Mouse (Mus musculus): Measurements from ENCODE around the gene Nek11.
A peak's percentile ranks its signal among the peaks of the same experiment; 100 is the strongest.

Nek11 gene

DNA sequence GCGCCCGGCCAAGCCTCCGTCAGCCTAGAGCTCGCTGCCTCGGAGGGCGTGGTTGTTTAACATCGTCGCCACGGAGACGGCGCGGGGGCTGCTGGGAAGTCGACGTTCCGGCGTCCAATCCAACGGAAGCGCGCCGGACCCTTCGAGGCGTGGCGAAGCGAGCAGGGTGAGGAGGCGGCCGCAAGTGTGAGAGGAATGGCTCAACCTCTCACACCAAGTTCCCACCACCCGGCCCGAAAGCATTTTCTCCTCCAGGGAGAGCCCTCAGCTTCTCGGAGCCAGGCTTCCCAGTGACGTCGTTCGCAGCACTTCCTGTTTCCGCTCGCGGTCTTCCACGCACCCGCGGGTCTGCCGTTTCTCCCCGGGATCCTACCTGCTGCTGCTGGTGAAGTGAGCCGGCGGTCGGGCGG is at the start of gene Nek11, which contains the start of gene Aste1:
Gene Nek11, minus strand, starts transcription at position 307 of the 410 bp plus-strand sequence.
Gene Aste1, plus strand, starts transcription at position 175 of the 410 bp plus-strand sequence.
- DNase-seq = peak; percentile 96

DNA sequence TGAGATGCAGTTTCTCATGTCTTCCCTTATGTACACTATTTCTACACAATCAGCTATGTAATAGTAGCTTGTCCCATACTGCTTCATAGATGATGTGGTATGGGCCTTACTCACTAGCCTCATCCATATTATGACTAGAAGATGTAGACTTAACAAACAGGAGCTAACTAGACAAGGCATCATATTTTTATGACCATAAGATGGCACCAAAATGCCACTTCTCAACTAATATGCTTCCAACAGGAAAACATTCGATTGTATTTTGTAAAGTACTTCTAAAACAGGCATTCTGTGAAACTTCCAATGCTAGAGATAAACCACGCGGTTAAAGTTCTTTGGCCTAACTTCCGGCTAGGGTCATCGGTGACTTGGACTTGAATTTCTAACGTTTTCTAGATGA is 13.2 kb upstream of the Nek11 start:
- DNase-seq = no peak

DNA sequence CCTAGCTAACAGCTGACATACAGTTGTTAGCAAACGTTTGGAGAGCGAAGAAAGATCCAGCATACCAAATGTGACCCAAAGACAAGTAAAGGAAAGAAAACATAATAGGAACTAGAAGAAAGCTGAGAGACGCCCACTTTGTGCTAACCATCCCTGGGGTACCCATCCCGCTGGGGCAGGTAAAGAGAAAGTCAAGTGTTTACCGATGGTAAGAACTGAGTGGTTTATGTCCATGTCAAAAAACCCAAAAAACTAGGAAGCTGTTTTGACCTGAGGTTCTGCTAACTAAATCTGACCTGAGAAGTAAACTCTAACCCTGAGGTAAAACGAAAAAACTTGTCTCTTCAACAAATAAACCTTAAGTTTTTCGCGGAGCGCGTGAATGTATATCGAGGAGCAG is 604 bp downstream of the Nek11 start:
- DNase-seq = no peak

DNA sequence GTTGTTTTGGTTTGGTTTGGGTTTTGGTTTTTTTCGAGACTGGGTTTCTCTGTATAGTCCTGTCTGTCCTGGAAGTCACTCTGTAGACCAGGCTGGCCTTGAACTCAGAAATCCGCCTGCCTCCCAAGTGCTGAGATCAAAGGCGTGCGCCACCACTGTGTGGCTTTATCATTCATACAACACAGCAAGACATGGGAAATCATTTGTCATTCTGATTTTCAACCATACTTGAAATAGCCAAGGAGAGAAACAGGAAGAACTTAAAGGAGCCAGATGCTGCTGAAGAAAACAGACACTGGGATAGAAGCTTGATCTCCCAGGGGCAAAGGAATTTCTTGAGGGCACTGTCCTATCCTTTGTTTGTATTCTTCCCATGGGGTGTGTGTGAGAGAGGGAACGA is 4.7 kb downstream of the Nek11 start:
- DNase-seq = no peak

DNA sequence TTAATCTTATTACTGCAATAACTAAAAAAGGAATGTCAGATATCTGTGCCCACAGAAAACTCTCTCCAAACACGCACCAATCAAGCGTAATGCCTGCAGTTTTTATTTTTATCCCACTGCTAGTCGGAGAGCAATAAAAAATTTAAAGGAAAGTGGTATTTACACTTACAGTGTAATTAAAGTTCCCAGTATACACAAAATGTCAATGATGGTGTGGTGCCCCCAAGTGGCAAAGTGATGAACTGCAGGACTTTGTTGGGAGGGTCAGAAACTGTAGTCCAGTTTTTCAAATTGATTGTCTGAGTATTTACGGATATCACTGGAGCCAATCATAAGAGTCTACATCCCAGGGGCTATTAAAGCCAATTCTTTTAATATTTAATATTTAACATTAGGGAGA is 6.0 kb downstream of the Nek11 start:
- peak; percentile 80 for DNase-seq

DNA sequence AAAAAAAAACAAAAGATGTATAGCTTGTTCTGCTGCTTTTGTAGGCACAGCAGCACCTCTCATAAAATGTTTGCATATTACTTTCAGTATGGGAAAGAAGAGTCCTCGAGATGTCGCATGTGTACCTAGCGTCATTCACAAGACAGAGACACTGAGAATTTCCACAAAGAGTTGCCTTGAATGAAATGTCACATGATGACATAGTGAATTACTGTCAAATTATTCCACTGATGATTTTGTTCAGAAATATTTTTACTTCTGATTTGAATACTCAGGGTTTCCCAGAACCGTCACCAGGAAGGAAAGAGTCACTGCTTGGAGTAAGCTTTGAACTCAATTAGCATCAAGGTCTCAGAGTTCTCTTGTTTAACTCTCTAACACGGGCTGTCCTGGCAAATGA is 7.9 kb downstream of the Nek11 start:
- no peak for DNase-seq

DNA sequence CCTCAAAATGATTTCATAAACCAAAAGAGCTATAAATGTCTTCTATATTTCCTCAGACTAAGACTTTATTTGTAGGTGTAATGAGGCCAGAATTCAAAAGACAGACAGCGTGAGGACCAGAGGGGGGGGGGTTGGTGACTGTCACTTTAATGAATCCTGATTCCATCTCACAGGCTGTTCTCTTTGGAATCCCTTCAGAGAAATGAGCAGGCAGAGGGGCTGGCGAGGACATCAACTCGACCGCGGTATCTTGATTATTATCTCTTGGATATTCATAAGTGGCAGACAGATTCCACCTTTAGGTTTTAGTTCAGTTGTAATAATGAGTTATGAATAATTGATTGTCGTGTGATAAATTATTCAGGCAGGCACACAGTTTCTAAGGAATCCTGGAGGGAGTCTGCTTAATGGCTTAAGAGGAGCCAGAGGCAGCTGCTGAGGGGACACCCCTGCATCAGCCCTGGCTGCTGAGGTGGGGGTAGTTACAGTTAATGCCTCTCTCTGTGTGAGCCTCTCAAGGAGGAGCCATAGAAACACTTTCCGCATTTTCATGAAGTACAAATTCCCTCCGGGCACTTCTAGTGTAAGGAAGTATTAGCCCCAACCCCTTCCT is 15.7 kb downstream of the Nek11 start:
- DNase-seq = no peak

DNA sequence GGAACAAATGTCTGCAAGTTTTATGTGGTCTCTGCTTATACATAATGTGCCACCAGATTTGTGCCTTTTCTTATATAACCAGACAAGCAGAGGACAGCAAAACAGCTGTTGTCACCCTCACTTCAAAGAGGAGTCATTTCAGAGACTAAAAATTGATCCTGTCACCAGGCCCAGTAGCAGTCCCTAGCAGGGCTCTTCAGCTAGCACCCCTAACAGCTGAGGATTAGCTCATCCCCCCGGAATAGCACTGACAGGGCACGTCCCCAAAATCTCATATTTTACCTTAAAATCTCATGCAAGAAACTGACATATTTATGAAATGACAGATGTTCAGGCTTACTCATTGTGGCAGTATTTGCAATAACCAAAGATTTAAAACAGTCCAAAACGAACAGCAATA is 17.7 kb downstream of the Nek11 start:
- no peak for DNase-seq

DNA sequence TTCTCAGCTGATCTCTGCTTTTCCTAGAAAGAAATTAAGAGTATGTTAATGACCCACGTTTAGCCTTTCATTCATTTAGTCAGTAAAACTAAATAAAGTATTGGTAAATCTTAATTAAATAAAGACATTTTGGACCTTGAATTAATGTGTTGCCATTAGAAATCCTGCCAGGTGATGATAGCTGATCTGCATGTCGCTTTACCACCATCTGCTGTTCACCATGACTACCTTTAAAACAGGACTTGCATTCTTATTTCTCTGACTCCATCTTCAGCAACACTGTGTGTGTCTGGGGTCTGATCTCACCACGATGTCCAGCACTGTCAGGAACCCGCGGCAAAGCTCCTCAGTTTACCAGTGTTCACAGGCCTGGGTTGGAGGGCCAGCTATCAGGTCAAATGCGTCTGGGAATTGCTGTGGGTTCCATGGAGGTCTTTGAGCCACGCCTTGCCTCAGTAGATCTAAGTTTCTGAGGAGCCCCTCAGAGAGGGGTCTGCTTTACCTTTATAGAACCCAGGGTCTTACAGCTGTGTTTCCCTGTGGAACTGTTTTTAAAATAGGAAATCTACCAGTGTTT is 18.3 kb downstream of the Nek11 start:
- DNase-seq = no peak

DNA sequence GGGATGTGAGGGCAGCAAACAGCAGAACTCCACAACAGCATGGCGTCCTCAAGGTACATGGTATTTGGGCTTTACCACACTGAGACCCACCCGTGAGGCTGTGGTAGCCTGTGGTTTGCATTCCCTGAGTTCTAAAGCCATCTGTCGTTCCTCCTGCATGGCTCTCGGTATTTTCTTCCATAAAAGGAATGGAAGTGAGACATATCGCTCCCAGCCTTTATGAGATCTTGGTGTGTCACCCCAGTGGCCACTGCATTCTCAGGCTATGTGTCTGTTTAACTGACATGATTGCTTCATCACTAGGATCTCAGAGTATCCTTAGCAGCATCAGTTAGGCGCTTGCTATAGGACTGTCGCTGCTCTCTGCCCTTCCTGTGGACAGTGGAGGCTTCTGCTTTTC is 18.9 kb downstream of the Nek11 start:
- no peak for DNase-seq

DNA sequence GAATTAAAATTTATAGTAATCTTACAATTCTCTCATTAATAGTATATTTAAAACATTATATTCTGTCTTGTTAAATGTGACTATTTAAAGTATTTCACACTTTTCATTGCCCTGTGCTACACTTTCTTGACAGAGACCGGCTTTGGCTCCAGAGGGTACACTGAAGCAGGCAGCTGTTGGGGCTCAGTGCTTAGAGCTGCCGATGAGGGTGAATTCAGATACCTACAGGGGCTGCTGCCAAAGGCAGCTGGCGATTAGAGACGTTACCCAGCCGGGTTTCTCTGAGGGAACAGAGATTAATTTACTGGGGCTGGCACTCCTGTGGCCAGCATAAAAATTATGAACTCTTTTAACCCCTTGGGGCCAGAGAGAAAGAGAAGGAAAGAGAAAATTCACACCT is 21.0 kb downstream of the Nek11 start:
- no peak for DNase-seq

DNA sequence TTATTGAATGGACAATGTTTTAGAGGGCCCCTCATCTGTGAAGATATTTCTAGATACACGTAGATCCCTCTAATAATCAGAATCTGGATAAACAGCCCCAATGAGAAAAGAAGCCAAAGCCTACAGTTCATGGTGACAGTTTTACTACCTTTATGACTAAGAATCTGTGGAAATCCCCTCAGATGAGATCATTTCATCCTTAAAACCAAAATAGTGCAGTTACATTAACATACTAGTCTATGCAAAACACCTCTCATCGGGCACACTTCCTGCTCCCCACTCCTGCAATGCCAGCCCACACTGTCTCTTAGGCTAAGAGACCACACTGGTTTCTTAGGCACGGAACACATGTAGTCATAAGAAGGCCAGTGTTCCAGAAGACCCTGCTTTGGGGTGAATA is 26.7 kb downstream of the Nek11 start:
- DNase-seq = no peak

DNA sequence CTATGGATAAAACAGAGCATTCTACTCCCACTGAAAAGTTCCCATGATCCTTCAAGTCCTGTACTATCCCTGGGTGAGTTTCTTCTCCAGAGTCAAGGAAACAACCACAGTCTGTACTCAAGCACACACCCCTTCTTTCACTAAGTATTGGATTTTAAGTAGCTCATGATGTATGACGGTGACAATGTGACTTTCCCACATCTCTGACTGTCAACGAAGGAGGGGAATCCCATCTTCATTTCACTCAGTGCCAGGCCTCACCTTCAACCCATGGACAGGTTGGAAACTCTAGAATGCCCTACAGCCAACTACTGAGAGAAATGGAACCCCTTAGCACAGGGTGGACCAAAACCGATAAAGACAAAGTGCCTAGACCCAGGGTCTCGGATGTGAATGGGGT is 29.1 kb downstream of the Nek11 start:
- DNase-seq = no peak

DNA sequence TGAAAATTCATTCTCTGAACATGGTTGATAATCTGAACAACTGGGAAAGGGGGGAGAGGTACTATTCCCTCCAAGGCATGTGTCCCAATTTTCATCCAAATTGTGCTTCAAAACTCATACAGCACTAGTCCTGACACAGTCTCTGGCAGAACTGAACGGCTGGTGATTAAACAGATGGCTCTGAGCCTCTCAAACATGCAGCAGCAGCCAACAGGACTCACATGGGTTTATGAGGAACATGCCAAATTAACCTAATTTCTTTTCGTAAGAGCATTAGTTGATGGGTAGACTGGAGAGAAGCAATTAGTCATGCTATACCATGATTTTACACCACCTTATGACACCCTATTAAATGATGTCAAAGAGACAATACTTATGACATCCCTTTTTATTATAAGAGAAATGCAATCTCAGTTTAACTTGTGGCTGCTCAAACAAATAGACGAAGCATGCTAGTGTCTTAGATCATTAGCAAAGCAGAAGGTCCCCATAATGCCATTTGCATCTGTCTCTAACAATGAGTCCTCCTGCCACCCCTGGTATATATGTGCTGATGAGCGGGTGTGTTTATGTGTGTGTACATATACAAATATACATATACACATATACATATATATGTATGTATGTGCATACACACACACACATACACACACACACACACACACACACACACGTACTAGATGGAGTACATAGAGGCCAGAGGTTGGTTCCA is 31.6 kb downstream of the Nek11 start:
- DNase-seq = no peak

DNA sequence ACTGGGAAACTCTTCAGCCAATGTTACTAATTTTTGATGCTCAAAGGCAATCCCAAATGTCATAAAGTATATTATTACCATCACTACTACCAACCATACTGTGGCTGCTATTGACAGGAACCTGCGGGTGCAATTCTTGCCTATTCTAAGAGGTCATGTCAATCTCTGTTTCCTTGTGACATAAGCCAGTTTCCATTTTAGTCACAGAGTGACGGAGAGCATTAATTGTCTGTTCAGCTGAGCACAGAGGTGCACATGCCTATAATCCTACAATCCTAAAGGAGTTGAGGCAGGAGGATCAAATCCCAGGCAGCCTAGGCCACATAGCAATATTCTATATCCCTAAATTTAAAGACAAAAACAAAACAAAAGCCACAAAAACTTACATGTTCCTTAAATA is 33.1 kb downstream of the Nek11 start:
- no peak for DNase-seq

DNA sequence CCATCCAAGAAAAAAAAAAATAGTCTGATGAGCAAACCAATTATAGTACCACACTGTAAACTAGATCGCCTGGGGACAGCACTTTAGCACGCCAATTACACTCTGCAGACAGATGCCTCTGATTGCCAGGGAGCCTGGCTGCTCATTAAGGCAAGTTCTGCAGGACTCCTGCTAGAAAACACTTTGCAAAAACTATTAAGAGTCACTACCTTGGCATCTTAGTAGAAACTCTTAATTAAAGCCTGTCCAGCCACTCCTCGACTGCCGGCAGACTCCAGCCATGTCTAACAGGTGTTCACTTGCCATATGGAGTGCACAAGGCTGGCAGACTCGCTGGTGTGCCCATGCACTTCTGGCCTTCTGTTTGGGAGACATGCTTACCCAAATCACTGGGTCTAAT is 46.3 kb downstream of the Nek11 start:
- DNase-seq = no peak

DNA sequence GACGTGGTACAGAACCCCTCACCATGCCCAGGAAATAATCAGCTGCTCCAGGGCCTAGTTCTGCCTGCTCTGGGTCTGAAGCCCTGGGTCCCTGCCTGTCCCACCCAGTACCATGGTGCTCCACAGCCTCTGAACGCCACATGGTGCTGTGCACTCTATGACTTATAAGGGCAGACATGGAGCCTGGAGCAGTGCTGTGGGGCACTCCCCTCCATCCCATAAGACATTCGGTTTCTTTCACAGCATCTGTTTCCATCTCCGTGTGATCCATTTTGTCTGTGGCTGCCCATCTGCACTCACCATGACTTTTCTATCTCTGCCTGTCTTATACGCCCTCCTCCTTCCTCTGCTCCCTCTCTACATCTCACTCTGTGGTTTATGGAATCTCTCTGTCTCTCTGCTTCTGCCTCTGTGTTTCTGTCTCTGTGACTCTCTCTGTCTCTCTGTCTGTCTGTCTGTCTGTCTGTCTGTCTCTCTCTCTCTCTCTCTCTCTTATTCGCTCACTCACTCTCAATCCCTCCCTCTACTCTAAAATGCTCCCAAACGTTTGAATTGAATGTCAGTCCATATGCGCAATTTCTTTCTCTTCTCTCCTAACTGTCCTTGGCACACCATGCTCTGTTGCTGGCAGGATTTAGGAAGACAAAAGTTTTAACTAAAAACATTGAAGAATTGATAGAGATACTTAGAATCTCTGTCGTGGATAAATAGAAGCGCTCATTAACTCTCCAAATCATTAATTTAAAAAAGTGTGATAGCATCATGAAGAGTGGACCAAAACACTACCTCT is 46.9 kb downstream of the Nek11 start:
- DNase-seq = no peak

DNA sequence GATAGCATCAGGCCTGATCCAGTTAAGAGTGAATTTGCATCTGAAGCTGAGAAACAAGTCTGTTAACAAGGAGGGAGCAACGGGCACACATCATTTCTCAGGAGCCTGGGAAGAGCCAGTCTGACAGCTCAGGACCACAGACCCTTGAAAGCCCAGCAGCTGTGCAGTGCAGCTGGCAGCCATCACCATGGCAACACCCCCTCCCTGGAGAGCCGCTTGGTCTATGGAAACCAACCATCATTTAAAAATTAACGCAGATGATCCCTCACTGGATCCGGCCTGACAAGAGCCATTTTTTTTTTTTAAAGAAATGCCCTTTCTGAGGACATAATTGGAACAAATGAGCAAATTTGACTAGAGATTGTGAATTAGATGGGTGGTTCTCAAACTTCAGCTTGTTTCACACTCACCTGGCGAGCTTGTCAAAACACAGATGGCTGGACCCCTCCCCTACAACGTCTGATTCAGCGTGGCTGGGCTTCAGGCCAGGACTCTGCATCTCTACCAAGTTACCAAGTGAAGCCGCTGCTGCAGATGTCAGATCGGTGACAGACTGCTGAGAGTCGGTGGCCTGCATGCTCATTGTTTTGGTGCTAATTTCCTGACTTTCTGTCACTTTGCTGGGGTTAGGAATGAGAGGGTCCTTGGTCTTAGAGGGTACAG is 52.2 kb downstream of the Nek11 start:
- DNase-seq = no peak

DNA sequence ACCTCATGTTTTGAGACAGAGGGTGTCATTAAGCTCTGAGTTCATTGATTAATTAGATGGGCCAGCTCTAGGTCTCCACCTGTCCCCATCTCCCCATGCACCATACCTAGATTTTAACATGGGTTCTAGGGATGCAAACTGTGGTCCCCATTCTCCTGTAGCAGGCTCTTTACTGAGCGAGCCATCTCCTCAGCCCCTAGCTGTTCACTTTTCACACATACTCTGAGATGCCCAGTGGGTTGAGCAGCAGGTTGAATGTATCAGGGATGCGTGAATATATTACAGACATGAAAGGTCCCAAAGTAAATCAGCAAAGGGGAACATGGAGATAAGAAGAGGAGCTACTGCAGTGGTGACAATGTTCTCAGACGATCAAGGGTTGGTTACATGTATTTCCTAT is 52.8 kb downstream of the Nek11 start:
- no peak for DNase-seq

DNA sequence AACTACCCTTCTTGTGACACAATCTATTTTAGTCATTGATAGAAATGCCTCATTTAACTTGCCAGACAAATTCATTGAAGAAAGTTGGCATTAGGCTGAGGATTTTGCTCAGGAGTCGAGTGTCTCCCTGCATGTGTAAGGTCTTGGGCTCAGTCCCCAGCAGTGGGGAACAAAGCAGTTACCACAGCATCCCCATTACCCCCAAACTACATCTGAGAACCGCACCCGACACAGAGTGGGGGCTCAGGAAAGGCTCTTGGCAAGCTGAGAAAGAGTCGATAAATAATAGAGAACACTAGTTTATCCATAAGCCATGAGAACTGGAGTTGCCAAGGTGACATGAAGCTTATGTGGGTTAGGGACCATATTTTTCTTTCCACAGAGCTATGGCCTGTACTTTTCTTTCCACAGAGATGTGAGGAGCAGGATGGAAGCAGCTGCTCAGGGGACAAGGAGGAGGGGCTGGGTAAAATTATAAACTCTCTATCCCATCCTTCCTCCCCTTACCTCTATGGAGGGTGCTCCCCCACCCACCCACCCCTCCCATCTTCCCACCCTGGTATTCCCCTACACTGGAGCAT is 62.8 kb downstream of the Nek11 start:
- DNase-seq = no peak

DNA sequence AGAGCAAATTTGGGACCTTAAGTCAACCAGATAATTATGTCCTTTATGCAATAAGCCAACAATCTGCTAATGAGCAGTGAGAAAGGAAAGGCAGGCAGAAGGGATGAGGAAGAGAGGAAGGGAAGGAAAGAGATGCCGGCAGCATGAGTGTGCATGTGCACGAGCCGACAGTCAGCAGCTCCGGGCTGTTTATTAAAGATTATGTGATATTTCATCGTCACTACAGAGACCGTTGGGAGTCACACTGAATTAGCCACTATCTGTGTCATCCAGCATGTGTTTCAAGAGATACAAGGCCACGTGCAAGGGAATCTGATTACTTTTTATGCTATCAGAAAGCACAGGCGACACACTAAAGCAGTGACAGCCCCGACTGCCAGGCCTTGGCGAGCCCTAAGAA is 73.5 kb downstream of the Nek11 start:
- no peak for DNase-seq

DNA sequence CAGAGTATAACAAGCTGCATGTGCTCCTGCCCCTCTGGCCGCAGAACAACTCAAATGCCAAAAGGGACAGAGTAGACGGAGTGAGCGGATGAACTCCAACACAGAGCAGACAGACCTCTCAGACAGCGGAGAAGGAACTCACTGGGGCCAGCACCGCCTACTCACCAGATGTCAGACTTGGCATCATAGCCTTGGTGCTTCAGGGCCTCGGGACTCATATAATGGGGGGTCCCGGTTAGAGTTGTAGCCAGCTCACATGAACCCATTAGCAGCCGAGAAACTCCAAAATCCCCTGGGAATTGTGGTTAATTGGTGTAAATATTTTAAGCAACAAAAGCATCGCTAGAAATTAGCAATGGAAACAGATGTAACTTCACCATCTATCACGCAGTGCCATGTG is 82.1 kb downstream of the Nek11 start:
- no peak for DNase-seq

DNA sequence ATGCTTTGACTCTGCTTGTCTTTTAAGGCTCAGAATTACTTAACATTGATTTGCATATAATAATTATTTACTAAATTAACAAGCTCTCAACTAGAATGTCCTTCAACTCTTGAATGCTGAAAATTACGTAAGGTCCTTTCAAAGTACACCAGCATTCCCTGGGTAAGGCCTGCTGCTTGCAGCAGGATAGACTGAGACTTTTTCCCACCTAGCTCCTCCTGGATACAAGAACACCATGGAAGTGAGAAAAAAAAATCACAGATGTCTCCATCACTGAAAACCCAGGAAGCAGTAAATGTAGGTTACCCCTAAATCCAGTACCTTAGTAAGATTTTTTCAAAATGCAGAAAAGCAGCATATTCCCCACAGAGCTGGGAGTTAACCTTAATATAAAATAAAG is 82.6 kb downstream of the Nek11 start:
- no peak for DNase-seq
